8 mouse cellular contexts compared by ENCODE assay signal in genomic region chr2:170134026-170134690, GRCm38 (mm10). TPM values are rescaled to one million over a fixed set of nuclear protein-coding genes. Genes with fewer than 3 reads are reported as not detected.
A peak's percentile ranks its signal among the peaks of the same experiment; 100 is the strongest.
DNase-seq lines count a peak whose midpoint lies in the region; ATAC-seq and TF ChIP-seq lines count a peak whose summit lies in the region.

No protein-coding gene starts in this region.

- no peak for TF ChIP-seq POLR2A in ES-Bruce4 (IDR thresholded peaks at IDR 0.05; ENCODE audit: insufficient read depth, low read length)

- ATAC-seq in heart, embryonic 14.5 days (ENCODE audit: insufficient number of reproducible peaks, insufficient read depth, low FRiP score, low read depth), result no peak
- no peak for ATAC-seq in forebrain, embryonic 13.5 days
- ATAC-seq in liver, embryonic 13.5 days (ENCODE audit: low read depth), result no peak
- ATAC-seq in megakaryocyte progenitor cell, adult 5-6 weeks (replicated peaks; ENCODE audit: poor library complexity), result no peak

- H3K4me2 ChIP-seq in heart, embryonic 14.5 days (ENCODE audit: low read length), result peak overlapping the region; percentile 83
- H3K4me2 ChIP-seq in forebrain, embryonic 13.5 days, result peak overlapping the region; percentile 74
- H3K4me2 ChIP-seq in liver, embryonic 13.5 days, result peak overlapping the region; percentile 97

- no peaks in the 10 kb centered on the region for H3K27me3 ChIP-seq in heart, embryonic 14.5 days (ENCODE audit: control insufficient read depth, insufficient read depth, low read length)
- H3K27me3 ChIP-seq in ES-Bruce4 (ENCODE audit: control insufficient read depth, insufficient read depth, low read length, poor library complexity, severe bottlenecking), result no peaks in the 10 kb centered on the region
- 0 out of 2 replicates have a peak, but pooled peaks cover 3% of the 10 kb centered on the region for H3K27me3 ChIP-seq in forebrain, embryonic 13.5 days
- H3K27me3 ChIP-seq in liver, embryonic 13.5 days, result no peaks in the 10 kb centered on the region

- 13% methylated on average over 12 of the region's 12 CpGs for WGBS in heart, embryonic 14.5 days
- 11% methylated on average over 12 of the region's 12 CpGs for WGBS in forebrain, embryonic 13.5 days
- 16% methylated on average over 12 of the region's 12 CpGs for WGBS in liver, embryonic 13.5 days (ENCODE audit: insufficient replicate concordance)

- peak overlapping the region; percentile 29 to 94 for H3K4me3 ChIP-seq in heart, embryonic 14.5 days (ENCODE audit: control insufficient read depth in 1 of 2, insufficient read depth in 1 of 2, low read depth in 1 of 2, low read length in 2 of 2)
- H3K4me3 ChIP-seq in ES-Bruce4 (ENCODE audit: low read depth, low read length), result peak overlapping the region; percentile 32
- no peak overlapping the region; the same call in 1 of the 2 replicates for H3K4me3 ChIP-seq in forebrain, embryonic 13.5 days
- peak overlapping the region; percentile 98 for H3K4me3 ChIP-seq in liver, embryonic 13.5 days (replicated peaks)

- no peaks in the 10 kb centered on the region for H3K9me3 ChIP-seq in heart, embryonic 14.5 days (ENCODE audit: control insufficient read depth, low read length)
- H3K9me3 ChIP-seq in ES-Bruce4 (replicated peaks; ENCODE audit: control insufficient read depth, insufficient read depth, low read length, poor library complexity, severe bottlenecking), result no peaks in the 10 kb centered on the region
- no peaks in the 10 kb centered on the region for H3K9me3 ChIP-seq in forebrain, embryonic 13.5 days (replicated peaks)
- no peaks in the 10 kb centered on the region for H3K9me3 ChIP-seq in liver, embryonic 13.5 days (replicated peaks)

- no peaks in the 10 kb centered on the region for H3K36me3 ChIP-seq in heart, embryonic 14.5 days (ENCODE audit: control insufficient read depth, insufficient read depth, low read length)
- H3K36me3 ChIP-seq in ES-Bruce4 (ENCODE audit: control insufficient read depth, insufficient read depth, low read length, poor library complexity, severe bottlenecking), result no peaks in the 10 kb centered on the region
- no peaks in the 10 kb centered on the region for H3K36me3 ChIP-seq in forebrain, embryonic 13.5 days (ENCODE audit: poor library complexity, severe bottlenecking)
- no peaks in the 10 kb centered on the region for H3K36me3 ChIP-seq in liver, embryonic 13.5 days

- TF ChIP-seq CTCF in ES-Bruce4 (IDR thresholded peaks at IDR 0.05; ENCODE audit: low read depth, low read length), result no peak

- no peak for DNase-seq in heart, postnatal 36 days
- DNase-seq in liver, embryonic 13.5 days, result no peak
- no peak for DNase-seq in adrenal gland, postnatal 36 days
- no peak for DNase-seq in left cerebral cortex, adult 18-20 months (ENCODE audit: low spot score in 2 of 2)

- peak overlapping the region; percentile 85 to 97 for H3K27ac ChIP-seq in heart, embryonic 14.5 days (replicated peaks in 1 of 2; ENCODE audit: control insufficient read depth in 1 of 2, insufficient read depth in 1 of 2, low read depth in 2 of 2, low read length in 2 of 2)
- peak overlapping the region; percentile 83 for H3K27ac ChIP-seq in ES-Bruce4 (ENCODE audit: insufficient read depth, low read length)
- H3K27ac ChIP-seq in forebrain, embryonic 13.5 days, result peak overlapping the region; percentile 58
- peak overlapping the region; percentile 90 for H3K27ac ChIP-seq in liver, embryonic 13.5 days

- intact Hi-C loops in heart, postnatal 36 days (cut with DNase I), result loop anchor here (5.0 kb wide), 3 partner anchors 73 to 183 kb away; no protein-coding TSS in a partner anchor

- peak overlapping the region; percentile 98 for H3K9ac ChIP-seq in heart, embryonic 14.5 days (ENCODE audit: low read length)
- H3K9ac ChIP-seq in ES-Bruce4 (ENCODE audit: low read depth, poor library complexity, severe bottlenecking), result peak overlapping the region; percentile 47
- H3K9ac ChIP-seq in forebrain, embryonic 13.5 days, result no peak overlapping the region; the same call in 1 of the 2 replicates
- peak overlapping the region; percentile 78 for H3K9ac ChIP-seq in liver, embryonic 13.5 days

- no peak for TF ChIP-seq EP300 in ES-Bruce4 (IDR thresholded peaks at IDR 0.05; ENCODE audit: insufficient read depth, low read depth, low read length)

- peaks cover 9 to 17% of the 10 kb centered on the region in 2 experiments for H3K4me1 ChIP-seq in heart, embryonic 14.5 days (ENCODE audit: control insufficient read depth in 2 of 2, insufficient read depth in 2 of 2, low read length in 2 of 2)
- no peaks in the 10 kb centered on the region for H3K4me1 ChIP-seq in ES-Bruce4 (ENCODE audit: control insufficient read depth, insufficient read depth, low read length)
- H3K4me1 ChIP-seq in forebrain, embryonic 13.5 days, result peaks cover 37% of the 10 kb centered on the region
- H3K4me1 ChIP-seq in liver, embryonic 13.5 days (replicated peaks), result peaks cover 87% of the 10 kb centered on the region

RNA-seq across cellular contexts. Expression of gene Zfp217, which starts 13.7 kb away (rescaled TPM):
- 3.3 and 3.4 TPM in 2 replicates for polyA plus RNA-seq in heart, embryonic 14.5 days (2014; fragmentation: Nextera tagmentation; extraction: Ambion mirVana)
- total RNA-seq in heart, postnatal 36 days (2021), result 10 to 100 TPM; 11.2 to 13.0 TPM
- 39.6 and 39.9 TPM in 2 replicates for polyA plus RNA-seq in ES-Bruce4 (2011; ENCODE audit: insufficient read depth, insufficient read length, low read depth, missing spikeins)
- polyA plus RNA-seq in forebrain, embryonic 13.5 days (2015; fragmentation: Nextera tagmentation; extraction: Ambion mirVana), result 2.5 and 2.6 TPM in 2 replicates
- 3.6 and 3.7 TPM in 2 replicates for polyA plus RNA-seq in liver, embryonic 13.5 days (2015; fragmentation: Nextera tagmentation; extraction: Ambion mirVana)
- 23.6 and 30.2 TPM in 2 replicates for total RNA-seq in megakaryocyte progenitor cell, adult 5-6 weeks (2015)
- total RNA-seq in megakaryocyte progenitor cell, adult 5-6 weeks (2017), result 30.4 and 31.2 TPM in 2 replicates
- 10 to 100 TPM; 23.9 to 24.2 TPM for total RNA-seq in adrenal gland, postnatal 36 days (2021)
- total RNA-seq in left cerebral cortex, adult 18-20 months (2021), result 1 to 10 TPM; 2.8 to 3.0 TPM
